Mouse (Mus musculus) liver, postnatal 0 days (tissue): ENCODE measurements around the gene Cped1. TPM values are rescaled to one million over a fixed set of nuclear protein-coding genes. Genes with fewer than 3 reads are reported as not detected.

Experiments used
- ATAC-seq: fragments of 200-750 bp; cut with Nextera tagmentation; 2 replicates; pipeline ENCODE4 v1.8.0; 2017; ENCODE audit warnings: mild to moderate bottlenecking, moderate library complexity
- DNase-seq: peaks from one replicate; pipeline ENCODE4 v3.0.0-alpha.2; 2016
- H3K27ac ChIP-seq: fragments of 300-500 bp; sonication (generic); 2 replicates; pipeline ENCODE4 v1.5.1; 2014; ENCODE audit warnings: antibody characterized with exemption, moderate library complexity, mild to moderate bottlenecking, low read depth
- H3K27me3 ChIP-seq: fragments of 300-500 bp; sonication (generic); 2 replicates; pipeline ENCODE4 v1.6.1; 2014; ENCODE audit warnings: low read length, control low read depth, mixed read lengths; ENCODE audit not compliant: insufficient read depth
- H3K36me3 ChIP-seq: fragments of 300-500 bp; sonication (generic); replicated peaks from 2 replicates; pipeline ENCODE4 v1.6.1; 2014; ENCODE audit warnings: mild to moderate bottlenecking, control low read depth, low read length, moderate library complexity, mixed read lengths; ENCODE audit not compliant: insufficient read depth
- H3K4me1 ChIP-seq: fragments of 300-500 bp; sonication (generic); 2 replicates; pipeline ENCODE4 v1.6.1; 2014; ENCODE audit warnings: antibody characterized with exemption, mild to moderate bottlenecking, control low read depth; ENCODE audit not compliant: insufficient read depth
- H3K4me2 ChIP-seq: fragments of 300-500 bp; sonication (generic); 2 replicates; pipeline ENCODE4 v1.6.1; 2014; ENCODE audit warnings: low read depth, mild to moderate bottlenecking, low read length, moderate library complexity, mixed read lengths
- H3K4me3 ChIP-seq: fragments of 300-500 bp; sonication (generic); 2 replicates; pipeline ENCODE4 v1.5.1; 2014; ENCODE audit warnings: low read depth, low read length
- H3K9ac ChIP-seq: fragments of 300-500 bp; sonication (generic); replicated peaks from 2 replicates; pipeline ENCODE4 v1.6.1; 2014; ENCODE audit warnings: mild to moderate bottlenecking, moderate library complexity
- H3K9me3 ChIP-seq: fragments of 300-500 bp; sonication (generic); 2 replicates; pipeline ENCODE4 v1.6.1; 2016; ENCODE audit warnings: mild to moderate bottlenecking, control low read depth, low read length, mixed read lengths
- CTCF ChIP-seq: sonication (generic); IDR thresholded peaks from 2 replicates; pipeline ENCODE4 v1.5.1; 2016; ENCODE audit warnings: antibody characterized with exemption, low read depth
- EP300 ChIP-seq: IDR thresholded peaks from 2 replicates; pipeline ENCODE4 v1.6.1; 2016; ENCODE audit warnings: antibody characterized with exemption, low read depth, mild to moderate bottlenecking
- WGBS: fragments of 180-500 bp; shearing (Covaris S2); extraction: QIAGEN DNeasy Blood & Tissue Kit; methylation state at CpG from one replicate; pipeline ENCODE4 v1.1.7; 2014; ENCODE audit not compliant: insufficient replicate concordance; 5-methylcytosine and 5-hydroxymethylcytosine counted together
- polyA plus RNA-seq: library from polyadenylated mRNA; unstranded; fragments of >200 nt; fragmentation: Nextera tagmentation; extraction: Ambion mirVana; gene quantifications from 2 replicates; pipeline ENCODE4 v1.2.1, GENCODE M21; 2015

Gene Cped1
- polyA plus RNA-seq, 1 experiment from 2014 or later, result 8.2 TPM

DNA sequence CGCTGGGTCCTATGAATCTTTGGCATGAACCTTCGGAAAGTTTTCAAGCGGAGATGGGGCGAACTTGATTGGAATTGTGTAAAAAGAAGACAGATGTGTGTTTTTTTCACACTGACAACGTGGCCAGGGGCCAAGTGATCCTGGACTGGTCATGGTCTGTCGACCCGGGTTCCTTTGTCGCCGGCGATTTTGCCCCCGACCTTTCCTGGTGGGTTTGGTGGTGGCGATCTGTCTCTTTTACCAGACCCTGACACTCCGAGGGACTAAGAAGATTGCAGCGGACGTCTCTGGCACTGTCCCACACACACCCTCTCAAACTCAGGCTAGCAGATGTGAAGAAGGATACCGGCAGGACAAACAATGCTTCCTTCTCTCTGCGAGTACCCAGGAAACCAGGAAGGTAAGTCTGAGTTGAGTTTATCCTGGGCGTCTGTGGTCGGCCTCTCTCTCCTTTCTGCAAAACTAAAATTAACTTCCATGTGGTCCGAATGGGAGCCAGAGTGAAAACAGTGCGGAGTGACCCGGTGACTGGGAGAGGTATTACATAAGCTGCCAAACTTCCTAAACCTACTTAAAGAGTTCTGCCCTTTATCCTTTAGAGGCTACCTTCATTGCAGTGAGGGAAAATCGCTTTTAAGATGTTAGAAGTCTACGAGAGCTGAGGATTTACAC, 1.1 kb downstream of the Cped1 start:
- H3K4me1 ChIP-seq, result peaks cover 4% of the 10 kb centered on the region; the same call in 1 of the 2 replicates
- DNase-seq (peak; percentile 47), ATAC-seq (peak; percentile 8; the same call in 1 of the 2 replicates)
- TF ChIP-seq CTCF, result no peak
- no peak for TF ChIP-seq EP300
- H3K27ac ChIP-seq, result peak overlapping the region; percentile 87
- WGBS, result 11% methylated on average over 24 of the region's 24 CpGs
- no peaks in the 10 kb centered on the region for H3K9me3 ChIP-seq
- peak overlapping the region; percentile 54 for H3K4me3 ChIP-seq
- 0 out of 2 replicates have a peak, but pooled peaks cover 4% of the 10 kb centered on the region for H3K27me3 ChIP-seq
- peak overlapping the region; percentile 56 for H3K9ac ChIP-seq
- no peaks in the 10 kb centered on the region for H3K36me3 ChIP-seq
- H3K4me2 ChIP-seq, result peak overlapping the region; percentile 73

DNA sequence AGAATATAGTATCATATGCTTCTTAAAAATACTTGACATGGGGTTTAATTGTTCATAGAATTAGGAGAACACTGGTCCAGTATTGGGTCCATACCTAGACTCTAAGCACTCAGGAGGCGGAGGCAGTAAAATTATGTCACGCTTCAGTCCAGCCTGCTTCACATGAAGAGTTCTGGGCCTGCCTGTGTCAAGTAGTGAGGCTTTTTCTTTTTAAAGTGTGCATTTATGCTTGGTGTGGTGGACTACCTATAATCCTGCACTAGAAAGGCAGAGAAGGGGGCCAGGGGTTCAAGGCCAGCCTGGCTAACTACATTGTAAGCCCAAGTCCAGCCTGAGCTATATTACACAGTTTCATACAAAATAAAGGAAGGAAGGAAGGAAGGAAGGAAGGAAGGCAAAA, 1.8 kb downstream of the Cped1 start:
- Histone ChIP-seq H3K36me3 (no peaks in the 10 kb centered on the region), H3K9me3 (no peaks in the 10 kb centered on the region), H3K27ac (no peak overlapping the region), H3K4me2 (peak overlapping the region; percentile 73), H3K4me3 (peak overlapping the region; percentile 54), H3K4me1 (peaks cover 4% of the 10 kb centered on the region; the same call in 1 of the 2 replicates), H3K9ac (no peak overlapping the region), H3K27me3 (0 out of 2 replicates have a peak, but pooled peaks cover 4% of the 10 kb centered on the region)
- ATAC-seq, result no peak
- 72% methylated on average over 2 of the region's 2 CpGs for WGBS
- DNase-seq, result no peak
- TF ChIP-seq CTCF, result no peak
- TF ChIP-seq EP300, result no peak

DNA sequence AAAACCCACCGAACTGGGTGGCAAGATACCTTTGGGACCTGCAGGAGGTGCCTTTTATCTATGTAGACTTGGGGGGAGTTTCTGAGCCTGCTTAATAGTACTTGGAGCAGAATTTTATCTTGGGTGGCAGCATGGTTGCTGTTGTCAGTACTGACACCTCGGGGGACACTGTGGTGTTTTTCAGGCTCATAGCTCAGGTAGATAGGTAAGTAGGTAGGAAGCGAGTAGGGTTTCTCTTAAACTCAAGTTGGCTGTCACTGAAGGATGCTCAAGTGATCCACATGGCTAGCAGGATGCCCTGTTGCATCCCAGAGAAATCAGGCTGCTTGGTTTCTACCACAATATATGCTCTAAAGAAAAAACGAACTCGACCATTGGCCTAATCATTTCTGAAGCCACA, 2.6 kb downstream of the Cped1 start:
- H3K27me3 ChIP-seq, result 0 out of 2 replicates have a peak, but pooled peaks cover 4% of the 10 kb centered on the region
- peak overlapping the region; percentile 13 for H3K4me2 ChIP-seq
- H3K27ac ChIP-seq, result no peak overlapping the region
- H3K4me1 ChIP-seq, result peaks cover 4% of the 10 kb centered on the region; the same call in 1 of the 2 replicates
- no peak for TF ChIP-seq CTCF
- no peak for TF ChIP-seq EP300
- H3K36me3 ChIP-seq, result no peaks in the 10 kb centered on the region
- DNase-seq (no peak), ATAC-seq (no peak)
- H3K9ac ChIP-seq, result no peak overlapping the region
- 78% methylated on average over 5 of the region's 5 CpGs for WGBS
- no peak overlapping the region for H3K4me3 ChIP-seq
- no peaks in the 10 kb centered on the region for H3K9me3 ChIP-seq

DNA sequence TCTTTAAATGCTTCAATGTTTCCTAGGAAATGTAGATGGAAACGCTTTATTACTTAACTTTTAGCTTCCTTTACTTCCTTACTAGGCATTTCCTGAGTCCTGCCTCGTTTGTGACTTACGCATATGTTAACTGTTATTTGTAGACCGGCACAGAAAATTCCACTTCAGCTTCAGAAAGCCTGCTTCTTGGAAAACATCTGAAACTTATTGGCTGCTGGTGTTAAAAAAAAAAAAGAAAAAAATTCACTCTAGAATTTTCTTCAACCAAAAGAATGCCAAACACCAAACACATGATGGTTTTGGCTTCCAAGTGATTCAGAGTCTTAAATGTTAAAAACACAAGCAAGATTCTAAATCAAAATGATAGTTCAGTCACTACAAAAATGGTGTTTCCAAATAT, 3.4 kb downstream of the Cped1 start:
- 67% methylated on average over 4 of the region's 4 CpGs for WGBS
- Histone ChIP-seq H3K9me3 (no peaks in the 10 kb centered on the region), H3K9ac (no peak overlapping the region), H3K4me3 (no peak overlapping the region), H3K27me3 (0 out of 2 replicates have a peak, but pooled peaks cover 4% of the 10 kb centered on the region), H3K27ac (no peak overlapping the region), H3K36me3 (no peaks in the 10 kb centered on the region), H3K4me2 (peak overlapping the region; percentile 13; the same call in 1 of the 2 replicates), H3K4me1 (peaks cover 4% of the 10 kb centered on the region; the same call in 1 of the 2 replicates)
- TF ChIP-seq CTCF (no peak), EP300 (no peak)
- ATAC-seq, result no peak
- DNase-seq, result no peak

DNA sequence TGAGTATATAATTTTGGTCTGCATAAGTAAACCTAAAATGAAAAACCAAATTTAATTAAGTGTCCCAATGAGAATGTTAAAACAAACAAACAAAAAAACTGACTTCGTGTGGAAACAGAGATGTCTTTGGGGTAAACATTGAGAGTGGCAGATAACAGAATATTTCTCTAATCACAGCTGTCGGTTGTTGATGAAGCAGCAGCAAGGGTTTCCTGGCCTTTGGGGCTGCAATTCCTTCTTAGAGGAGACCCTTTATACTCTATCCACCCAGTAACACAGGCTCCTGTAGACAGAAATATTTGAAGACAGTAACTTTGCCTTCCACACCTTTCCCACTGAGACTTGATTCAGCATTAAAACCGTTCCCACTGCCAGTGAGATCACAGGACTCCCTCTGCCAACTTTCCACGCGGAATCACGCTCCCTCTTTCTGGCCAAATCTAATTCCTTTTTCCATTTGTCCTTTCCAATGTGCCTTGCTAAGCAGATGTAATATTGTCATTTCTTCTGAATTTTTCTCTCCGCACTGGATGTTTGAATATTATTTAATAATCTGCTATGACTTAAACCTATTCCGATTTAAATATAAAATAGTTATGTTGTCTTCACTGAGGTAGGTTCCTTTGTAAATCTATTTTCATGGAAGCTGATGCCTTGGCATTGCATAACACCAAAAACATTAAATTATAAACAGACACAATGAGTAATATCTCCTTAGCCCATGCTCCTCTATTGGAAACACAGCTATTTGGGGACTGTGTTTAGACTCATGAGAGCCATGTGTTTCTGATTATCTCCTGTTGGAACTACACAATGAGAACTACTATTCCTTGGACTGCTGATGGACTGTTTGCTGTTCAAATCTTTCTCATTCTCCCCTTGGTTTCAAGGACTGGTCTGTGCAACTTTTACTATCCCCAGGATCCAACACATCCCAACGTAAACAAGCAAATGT, 4.7 kb downstream of the Cped1 start:
- H3K4me2 ChIP-seq, result no peak overlapping the region
- H3K4me3 ChIP-seq, result no peak overlapping the region
- WGBS, result 68% methylated on average over 9 of the region's 9 CpGs
- TF ChIP-seq EP300 (no peak), CTCF (no peak)
- no peak overlapping the region for H3K27ac ChIP-seq
- ATAC-seq (no peak), DNase-seq (no peak)
- no peaks in the 10 kb centered on the region for H3K9me3 ChIP-seq
- H3K9ac ChIP-seq, result no peak overlapping the region
- no peaks in the 10 kb centered on the region for H3K36me3 ChIP-seq
- 0 out of 2 replicates have a peak, but pooled peaks cover 4% of the 10 kb centered on the region for H3K27me3 ChIP-seq
- H3K4me1 ChIP-seq, result peaks cover 4% of the 10 kb centered on the region; the same call in 1 of the 2 replicates

DNA sequence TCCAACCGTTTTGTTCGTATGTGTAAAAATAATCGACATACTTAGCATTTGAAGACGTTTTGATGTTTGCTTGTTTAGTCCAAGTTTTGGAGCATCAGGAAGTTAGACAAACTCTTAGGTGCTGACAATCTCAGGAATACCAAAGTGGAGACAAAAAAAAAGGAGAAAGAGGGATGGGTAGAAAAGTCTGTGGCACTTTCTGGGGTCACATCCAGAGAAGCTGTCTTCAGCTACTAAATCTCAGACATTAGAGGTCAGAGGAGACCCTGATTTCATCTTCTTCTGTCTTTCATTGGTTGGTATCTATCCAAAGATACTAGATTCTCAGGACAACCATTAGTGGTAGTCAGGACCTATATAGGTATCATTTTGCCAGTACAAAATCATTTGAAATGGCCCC, 5.4 kb downstream of the Cped1 start:
- TF ChIP-seq CTCF (no peak), EP300 (no peak)
- Histone ChIP-seq H3K9ac (no peak overlapping the region), H3K9me3 (no peaks in the 10 kb centered on the region), H3K4me1 (peaks cover 4% of the 10 kb centered on the region; the same call in 1 of the 2 replicates), H3K4me3 (no peak overlapping the region), H3K36me3 (no peaks in the 10 kb centered on the region), H3K4me2 (no peak overlapping the region), H3K27ac (no peak overlapping the region), H3K27me3 (0 out of 2 replicates have a peak, but pooled peaks cover 4% of the 10 kb centered on the region)
- ATAC-seq (no peak), DNase-seq (no peak)
- 76% methylated on average over 4 of the region's 4 CpGs for WGBS
